Mouse (Mus musculus) fibroblast of lung, adult 2 months (primary cell): ENCODE results near the gene Wscd1.

Experiments
- DNase-seq: peaks from one replicate; pipeline ENCODE4 v3.0.0-alpha.2; 2011; ENCODE audit warnings: low read depth

The Wscd1 gene

GRCm38 (mm10) chr11:71749671-71750070, at the start of gene Wscd1:
TSS of gene Wscd1 (plus strand) at chr11:71749920.
- no peak for DNase-seq

DNA sequence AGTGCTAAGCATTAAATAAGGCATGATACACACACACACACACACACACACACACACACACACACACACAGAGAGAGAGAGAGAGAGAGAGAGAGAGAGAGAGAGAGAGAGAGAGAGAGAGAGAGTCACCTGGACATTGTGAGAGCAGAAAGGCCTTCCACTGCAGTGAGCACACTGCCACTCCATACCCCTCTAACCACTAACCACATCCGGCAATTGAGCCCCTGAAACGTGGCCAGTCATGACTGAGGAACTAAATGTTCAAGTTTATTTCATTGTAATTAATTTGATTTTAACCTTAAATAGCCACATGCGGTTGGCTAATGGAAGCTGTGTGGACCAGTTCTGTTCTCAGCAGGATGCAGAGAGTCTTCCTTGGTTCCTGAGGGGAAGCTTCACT, 21.7 kb upstream of the Wscd1 start:
- DNase-seq, result no peak

DNA sequence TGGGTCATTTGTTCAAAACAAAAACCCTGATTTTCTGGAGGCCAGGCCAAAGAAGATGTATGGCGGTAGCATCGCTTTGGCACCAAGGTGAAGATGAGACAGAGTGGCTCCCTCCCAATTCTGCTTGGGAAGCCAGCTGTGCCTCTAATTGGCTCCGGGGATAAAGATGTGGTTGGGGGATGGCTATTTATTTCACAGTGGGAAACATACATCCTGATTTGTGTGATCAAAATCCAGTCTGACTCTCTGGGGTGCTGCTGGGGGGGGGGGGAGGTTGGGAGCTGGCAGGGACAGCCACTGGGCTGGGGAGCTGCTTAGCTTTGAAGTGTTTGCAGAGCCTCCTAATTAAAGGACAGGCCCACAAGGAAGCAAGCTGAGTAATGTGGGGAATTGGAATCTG, 20.4 kb upstream of the Wscd1 start:
- DNase-seq, result no peak

GRCm38 (mm10) chr11:71733771-71734170, 15.9 kb upstream of the Wscd1 start:
- no peak for DNase-seq

DNA sequence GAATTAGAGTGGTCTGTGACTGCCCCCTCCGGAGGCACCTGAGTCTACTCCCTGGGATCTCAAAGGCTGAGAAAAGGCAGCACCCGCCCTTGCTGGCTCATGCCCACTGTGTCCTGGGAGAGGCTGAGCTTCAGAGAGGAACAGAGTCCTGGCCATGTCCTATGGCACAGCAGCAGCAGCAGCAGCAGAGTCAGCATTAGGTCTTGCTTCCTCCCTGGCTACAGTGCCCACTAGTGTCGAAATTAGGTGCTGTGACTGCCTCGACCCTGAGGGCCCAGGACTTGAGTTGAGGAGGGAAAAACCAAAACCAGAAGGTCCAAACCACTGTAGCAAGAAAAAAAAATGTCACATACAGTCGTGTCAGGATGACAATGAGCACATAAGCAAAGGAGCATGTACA, 12.6 kb upstream of the Wscd1 start:
- DNase-seq, result no peak

- no peak for DNase-seq
Measured at GRCm38 (mm10) chr11:71738501-71739045, 11.1 kb upstream of the Wscd1 start.

DNA sequence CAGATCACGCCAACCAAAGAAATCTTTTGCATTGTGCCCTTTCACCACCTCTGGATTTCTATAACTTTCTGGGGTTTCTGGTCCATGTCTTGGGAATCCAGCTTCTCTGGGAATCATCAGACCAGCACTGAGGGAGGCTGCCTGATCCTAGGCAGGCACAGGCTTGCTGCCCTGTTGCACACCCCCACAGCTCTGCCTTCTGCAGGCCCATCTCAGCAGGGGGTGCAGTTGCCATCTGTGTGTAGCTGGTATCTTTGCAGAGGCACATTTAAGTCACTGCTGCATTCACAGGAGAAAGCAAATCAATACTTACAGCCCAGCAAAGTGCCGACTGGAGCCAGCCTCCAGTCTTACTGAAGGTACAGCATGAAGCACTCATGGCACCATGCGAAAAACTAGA, 3.8 kb upstream of the Wscd1 start:
- no peak for DNase-seq

DNA sequence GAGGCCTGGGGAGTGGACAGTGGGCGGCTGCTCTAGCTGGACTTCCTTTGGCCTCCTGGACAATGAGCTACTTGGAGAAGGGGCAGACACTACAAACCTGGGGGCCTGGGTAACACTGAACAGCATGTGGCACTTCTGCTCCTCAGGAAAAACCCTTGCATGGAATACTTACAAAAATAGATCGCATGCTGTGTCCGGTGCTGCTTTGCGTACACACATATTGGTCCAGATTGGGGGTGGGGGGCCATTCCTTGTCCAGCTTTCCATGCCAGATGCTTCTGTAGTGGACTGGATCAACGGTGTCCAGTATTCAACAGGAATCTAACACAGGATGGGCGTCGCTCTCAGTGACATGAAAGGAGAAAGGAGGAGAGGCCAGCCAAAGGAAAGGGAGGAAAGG, 2.0 kb upstream of the Wscd1 start:
- no peak for DNase-seq

DNA sequence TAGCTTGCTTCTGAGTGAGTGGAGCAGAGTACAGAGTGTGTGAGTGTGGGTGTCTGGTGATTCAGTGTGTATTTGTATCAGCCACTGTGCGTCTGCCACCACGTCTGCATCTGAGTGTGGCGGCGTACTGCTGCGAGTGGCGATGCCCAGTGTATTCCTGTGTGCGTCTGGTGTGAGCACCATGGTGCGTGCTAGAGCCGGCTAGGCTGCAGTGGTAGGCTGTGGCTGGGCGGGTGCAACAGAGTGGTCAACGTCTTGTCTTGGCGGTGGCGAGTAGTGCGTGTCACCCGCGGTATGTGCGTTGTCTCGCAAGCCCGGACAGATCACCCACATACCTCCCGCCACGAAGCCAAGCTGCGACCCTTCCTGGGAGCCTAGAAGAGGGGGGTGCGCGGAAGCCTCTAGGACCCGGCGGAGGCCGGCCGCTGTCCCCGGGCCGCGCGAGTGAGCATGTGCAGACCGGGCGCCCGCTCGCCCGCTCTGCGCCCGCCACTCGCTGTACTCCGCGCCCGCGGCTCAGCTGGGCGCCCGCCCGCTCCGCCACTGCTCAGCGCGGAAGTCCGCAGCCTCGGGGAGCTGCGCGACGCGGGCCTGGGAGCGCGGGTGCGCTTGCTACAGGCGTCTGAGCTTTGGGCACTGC, 934 bp downstream of the Wscd1 start:
- DNase-seq, result no peak

- no peak for DNase-seq
Measured at GRCm38 (mm10) chr11:71751174-71751611, 1.5 kb downstream of the Wscd1 start.

- DNase-seq, result no peak
Measured at GRCm38 (mm10) chr11:71751689-71752088, 2.0 kb downstream of the Wscd1 start.

DNA sequence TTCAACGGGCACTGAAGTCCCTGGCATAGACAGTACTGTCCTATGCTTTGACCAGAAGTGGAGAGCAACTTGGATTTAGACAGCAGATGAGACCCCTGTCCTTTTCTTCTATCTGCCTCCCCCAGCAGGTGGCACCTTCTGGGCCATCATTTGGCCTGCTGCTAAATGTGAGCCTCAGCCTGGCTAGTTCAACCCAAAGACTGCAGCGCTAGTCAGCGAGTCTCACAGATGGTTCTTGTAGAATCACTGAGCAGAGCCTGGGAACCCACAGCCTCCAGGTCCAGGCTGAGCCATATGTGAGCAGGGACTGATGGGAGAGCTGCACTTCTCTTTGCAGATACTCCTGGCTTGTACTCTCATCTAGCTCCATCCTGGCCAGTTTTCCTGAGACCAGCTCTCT, 2.9 kb downstream of the Wscd1 start:
- DNase-seq, result no peak

- DNase-seq, result no peak
Measured at GRCm38 (mm10) chr11:71755115-71755514, 5.4 kb downstream of the Wscd1 start.

- DNase-seq, result no peak
Measured at GRCm38 (mm10) chr11:71756325-71756724, 6.6 kb downstream of the Wscd1 start.

- no peak for DNase-seq
Measured at GRCm38 (mm10) chr11:71758211-71759110, 8.7 kb downstream of the Wscd1 start.

DNA sequence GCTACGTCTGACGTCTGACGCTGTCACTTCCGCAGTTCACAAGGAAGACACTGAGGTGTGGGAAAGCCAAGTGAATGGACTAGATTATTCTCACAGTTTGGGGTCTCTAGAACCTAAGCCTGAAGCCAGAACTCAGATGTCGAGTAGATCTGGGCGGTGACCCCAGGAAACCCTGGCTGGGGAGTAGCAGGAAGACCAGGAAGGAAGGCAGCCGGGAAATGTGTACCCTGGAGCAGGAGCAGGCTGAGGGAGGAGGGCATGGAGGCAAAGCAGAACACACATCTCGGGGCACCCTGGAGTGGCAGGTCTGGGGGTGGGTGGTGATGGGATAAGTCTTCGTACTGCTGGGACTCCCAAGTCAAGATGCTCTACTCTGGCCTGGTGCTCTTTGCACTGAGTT, 11.3 kb downstream of the Wscd1 start:
- no peak for DNase-seq

DNA sequence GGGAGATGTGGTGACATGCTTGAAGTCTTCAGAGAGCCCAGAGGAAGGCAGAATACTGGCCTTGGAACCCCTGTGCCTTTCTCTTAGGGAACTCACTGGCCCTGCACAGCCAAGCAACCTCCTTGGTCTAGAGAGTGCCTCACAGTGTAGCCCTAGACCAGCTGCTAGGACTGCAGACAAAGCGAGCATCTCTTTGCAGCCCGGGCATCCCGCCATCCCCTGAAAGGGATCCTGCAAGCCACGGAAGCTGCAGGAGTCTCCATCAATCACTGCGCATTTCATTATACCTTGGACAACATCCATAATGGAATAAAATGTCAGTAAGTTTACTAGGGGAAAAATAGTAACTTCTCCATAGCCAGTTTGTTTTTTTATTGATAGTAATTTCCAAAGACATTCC, 13.4 kb downstream of the Wscd1 start:
- DNase-seq, result no peak

GRCm38 (mm10) chr11:71763651-71764275, 14.0 kb downstream of the Wscd1 start:
- no peak for DNase-seq

DNA sequence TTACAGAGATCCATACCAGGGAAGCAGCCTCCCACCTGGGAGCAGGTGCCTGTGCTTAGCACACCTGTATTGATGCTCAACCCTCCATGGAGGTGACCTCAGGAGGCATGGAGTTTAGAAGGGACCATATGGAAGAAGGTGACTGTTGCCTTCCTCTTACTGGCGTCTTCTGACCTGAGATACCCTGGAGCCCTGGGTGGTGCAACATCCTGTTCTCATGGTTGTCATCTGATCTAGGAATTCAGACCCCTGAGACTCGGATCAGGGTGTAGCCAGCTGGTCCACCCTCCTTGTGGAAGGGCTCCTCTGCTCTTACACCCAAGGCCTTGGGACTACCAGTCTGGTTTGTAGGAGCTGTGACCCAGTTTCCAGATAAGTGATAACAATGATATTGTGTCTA, 15.0 kb downstream of the Wscd1 start:
- DNase-seq, result no peak

DNA sequence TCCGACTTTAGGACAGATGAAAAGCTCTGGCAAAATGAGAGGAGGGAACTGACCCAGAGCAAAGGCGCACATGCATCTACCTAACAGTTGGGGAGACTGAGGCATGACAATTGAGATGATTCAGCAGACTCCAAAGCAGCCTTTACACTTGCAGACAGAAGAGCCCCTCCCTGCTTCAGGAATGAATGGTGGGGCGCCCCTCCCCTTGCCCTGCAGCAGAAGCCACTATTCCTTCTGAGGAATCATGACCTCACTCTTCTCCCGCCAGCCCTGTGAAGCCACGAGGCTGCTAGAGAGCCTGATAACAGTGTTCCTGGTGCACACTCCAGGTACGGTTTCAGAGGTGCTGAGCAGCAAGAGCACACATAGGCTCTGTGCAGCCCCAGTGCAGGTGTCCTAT, 15.6 kb downstream of the Wscd1 start:
- DNase-seq, result no peak

DNA sequence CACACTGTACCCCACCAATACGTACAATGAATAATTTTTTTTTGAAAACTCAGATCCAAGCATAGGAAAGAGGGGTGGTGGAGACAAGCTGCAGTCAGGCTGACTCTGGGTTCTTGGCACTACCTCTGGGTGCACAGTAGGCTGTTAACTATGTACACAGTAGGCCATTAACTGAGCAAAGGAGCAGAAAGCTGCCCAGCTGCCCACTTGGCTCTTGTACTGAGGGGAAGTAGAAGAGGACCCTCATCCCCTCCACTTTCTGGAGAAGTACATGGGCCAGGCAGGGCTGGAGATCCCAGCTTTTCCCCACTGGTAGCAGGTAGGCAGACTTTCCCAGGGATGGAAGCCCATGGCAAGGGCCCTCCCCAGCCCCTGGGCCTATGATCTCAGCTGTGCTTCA, 16.7 kb downstream of the Wscd1 start:
- no peak for DNase-seq

DNA sequence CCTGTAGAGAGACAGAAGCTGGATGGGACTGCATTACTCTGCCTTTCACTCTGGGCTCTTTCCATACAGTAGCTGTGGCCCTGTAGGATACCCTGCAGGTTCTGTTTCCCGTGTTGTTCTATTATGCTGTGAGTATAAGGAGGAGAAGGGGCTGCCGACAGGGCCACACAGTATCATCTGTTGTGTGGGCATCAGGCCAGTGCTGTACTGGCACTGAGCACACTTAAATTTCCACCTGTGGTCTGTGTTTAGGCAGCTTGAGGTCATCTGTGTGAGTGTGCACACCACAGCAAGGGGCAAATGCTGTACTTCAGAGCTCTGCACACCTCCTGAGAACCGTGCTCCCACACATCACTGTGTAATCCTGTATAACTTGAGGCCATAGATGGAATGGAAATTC, 18.0 kb downstream of the Wscd1 start:
- no peak for DNase-seq

DNA sequence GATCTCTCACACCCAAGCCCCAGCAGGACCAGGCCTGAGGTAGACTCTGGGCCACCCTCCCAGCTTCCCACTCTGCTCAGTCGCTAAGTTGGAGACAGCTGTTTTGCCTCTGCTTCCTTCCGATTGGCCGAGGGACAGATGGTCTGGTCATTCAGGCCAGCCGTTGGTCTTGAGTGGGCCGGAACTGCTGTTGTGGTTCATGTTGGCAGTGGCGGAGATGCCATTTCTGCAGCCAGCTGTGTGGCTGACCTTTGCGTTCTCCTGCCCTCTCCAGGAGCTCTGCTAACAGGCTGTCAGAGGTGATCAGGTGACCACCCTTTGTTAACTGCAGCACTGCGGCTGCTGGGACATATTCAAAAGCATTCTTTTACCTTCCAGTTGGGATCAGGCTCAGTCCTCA, 20.0 kb downstream of the Wscd1 start:
- DNase-seq, result no peak
